Mouse (Mus musculus): ENCODE measurements around the gene Il5.

DNA sequence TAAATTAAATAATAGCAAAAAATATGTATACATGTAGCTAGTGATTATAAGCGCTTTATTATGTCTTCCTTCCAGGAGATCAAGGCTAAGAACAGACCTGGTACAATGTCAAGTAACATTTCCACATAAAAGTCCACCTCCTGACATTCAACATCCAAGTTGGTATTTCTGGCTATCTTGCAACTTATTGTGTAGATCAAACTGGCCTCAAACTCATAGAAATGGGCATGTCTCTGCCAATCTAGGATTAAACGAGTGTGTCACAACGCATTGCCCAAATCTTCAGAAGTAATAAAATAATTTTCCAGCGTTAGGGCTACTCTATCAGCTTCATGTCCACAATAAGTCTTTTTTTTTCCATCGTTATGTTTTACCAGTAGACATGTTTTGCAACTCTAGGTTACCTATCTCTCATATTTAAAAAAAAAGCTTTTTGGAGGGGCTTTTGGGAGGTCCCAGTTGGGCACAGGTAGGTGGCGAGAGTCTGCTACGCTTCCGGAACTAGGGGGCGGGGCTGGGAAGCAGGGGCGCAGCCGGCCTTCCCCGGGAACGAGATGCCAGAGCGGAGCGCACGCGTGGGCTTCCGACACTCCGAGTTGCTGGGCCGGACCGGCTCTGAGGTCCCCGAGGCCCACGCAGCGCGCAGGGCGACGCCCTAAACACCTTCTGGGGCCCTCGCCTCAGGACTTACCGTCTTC lies 14.2 kb upstream of the Il5 start:
- TF ChIP-seq ZC3H11A (IDR thresholded peaks at IDR 0.05; ENCODE audit: borderline replicate concordance, low read depth, low read length) (no peak), CHD2 (IDR thresholded peaks at IDR 0.05; ENCODE audit: low read depth, low read length) (no peak), ZNF384 (IDR thresholded peaks at IDR 0.05; ENCODE audit: low read depth, low read length) (0 out of 2 replicates have a peak, but pooled peaks have one; percentile 16), MAFK (IDR thresholded peaks at IDR 0.05; ENCODE audit: insufficient read depth, low read depth, low read length) (no peak), HCFC1 (IDR thresholded peaks at IDR 0.05; ENCODE audit: borderline replicate concordance, insufficient read depth, low read length) (no peak)
